Comparison of ENCODE assay signal across 8 mouse cellular contexts in genomic region chr10:81134966-81135681, GRCm38 (mm10). TPM values are rescaled to one million over a fixed set of nuclear protein-coding genes. Genes with fewer than 3 reads are reported as not detected.
DNase-seq lines count a peak whose midpoint lies in the region; ATAC-seq and TF ChIP-seq lines count a peak whose summit lies in the region.

Zbtb7a (plus strand) TSS chr10:81135220.

- no peak for TF ChIP-seq CTCF in brain, embryonic 14.5 days (IDR thresholded peaks at IDR 0.05; ENCODE audit: borderline replicate concordance, extremely low read depth, insufficient read depth, insufficient read length)
- no peak for TF ChIP-seq CTCF in forebrain, postnatal 0 days (IDR thresholded peaks at IDR 0.05; ENCODE audit: low read depth)

- peak within 1 kb of the TSS; percentile 94 for H3K9ac ChIP-seq in forebrain, postnatal 0 days
- H3K9ac ChIP-seq in hindbrain, embryonic 12.5 days: peak within 1 kb of the TSS; percentile 92

- H3K4me3 ChIP-seq in forebrain, postnatal 0 days (ENCODE audit: low read depth, low read length): peak within 1 kb of the TSS; percentile 90
- H3K4me3 ChIP-seq in hindbrain, embryonic 12.5 days: peak within 1 kb of the TSS; percentile 85
- peak within 1 kb of the TSS; percentile 67 for H3K4me3 ChIP-seq in macrophage (ENCODE audit: inconsistent target)

- ATAC-seq in forebrain, postnatal 0 days: no peak
- no peak for ATAC-seq in hindbrain, embryonic 12.5 days (ENCODE audit: low FRiP score)

- intact Hi-C loops in left cerebral cortex, postnatal 10 days (cut with DNase I): no loop called here

- no peaks in the 10 kb centered on the region for H3K9me3 ChIP-seq in forebrain, postnatal 0 days (ENCODE audit: low read length)
- no peaks in the 10 kb centered on the region for H3K9me3 ChIP-seq in hindbrain, embryonic 12.5 days (replicated peaks)

- peaks cover 19% of the 10 kb centered on the region for H3K27me3 ChIP-seq in forebrain, postnatal 0 days (ENCODE audit: insufficient read depth, low read length)
- H3K27me3 ChIP-seq in hindbrain, embryonic 12.5 days: peaks cover 48% of the 10 kb centered on the region

- peak within 1 kb of the TSS; percentile 99 for H3K4me2 ChIP-seq in forebrain, postnatal 0 days (ENCODE audit: low read depth)
- H3K4me2 ChIP-seq in hindbrain, embryonic 12.5 days (replicated peaks): peak within 1 kb of the TSS; percentile 100

- H3K27ac ChIP-seq in forebrain, postnatal 0 days (ENCODE audit: low read depth, low read length): peak within 1 kb of the TSS; percentile 96
- H3K27ac ChIP-seq in hindbrain, embryonic 12.5 days: peak within 1 kb of the TSS; percentile 97
- peak within 1 kb of the TSS; percentile 92 for H3K27ac ChIP-seq in macrophage

- WGBS in forebrain, postnatal 0 days: 4% methylated on average over 40 of the region's 41 CpGs
- WGBS in hindbrain, embryonic 12.5 days: 2% methylated on average over 40 of the region's 41 CpGs
- under 1% methylated on average over 41 of the region's 41 CpGs for WGBS in macrophage (ENCODE audit: missing documents)

- no peaks in the 10 kb centered on the region for H3K36me3 ChIP-seq in forebrain, postnatal 0 days (ENCODE audit: insufficient read depth)
- no peaks in the 10 kb centered on the region for H3K36me3 ChIP-seq in hindbrain, embryonic 12.5 days
- H3K36me3 ChIP-seq in macrophage (ENCODE audit: inconsistent target): no peaks in the 10 kb centered on the region

- peaks cover 23% of the 10 kb centered on the region for H3K79me2 ChIP-seq in macrophage (ENCODE audit: inconsistent target)

- TF ChIP-seq POLR2A in brain, embryonic 14.5 days (IDR thresholded peaks at IDR 0.05; ENCODE audit: borderline replicate concordance, extremely low read depth, insufficient read depth, insufficient read length, poor library complexity, severe bottlenecking): no peak

- peak; percentile 75 for DNase-seq in cerebellum, adult 11-12 months
- DNase-seq in cerebellum, postnatal 36 days: no peak
- DNase-seq in brain, embryonic 14.5 days (ENCODE audit: low read depth): peak; percentile 32
- no peak for DNase-seq in forebrain, postnatal 0 days
- DNase-seq in left cerebral cortex, postnatal 10 days (ENCODE audit: extremely low spot score in 1 of 2, low spot score in 2 of 2): peak in 1 of 2 experiments; percentile 72
- peak; percentile 51 to 57 for DNase-seq in spleen, postnatal 14 days (ENCODE audit: low spot score in 2 of 2)

- peaks cover 9% of the 10 kb centered on the region for H3K4me1 ChIP-seq in forebrain, postnatal 0 days (ENCODE audit: insufficient read depth)
- H3K4me1 ChIP-seq in hindbrain, embryonic 12.5 days: peaks cover 35% of the 10 kb centered on the region

RNA-seq across cellular contexts. Expression of gene Zbtb7a, which starts in this region (rescaled TPM):
- polyA plus RNA-seq in brain, embryonic 14.5 days (2012; rRNA removed): 9.2 and 12.7 TPM in 2 replicates
- 21.6 and 27.2 TPM in 2 replicates for total RNA-seq in forebrain, postnatal 0 days (2014; rRNA removed)
- 12.4 and 15.7 TPM in 2 replicates for polyA plus RNA-seq in forebrain, postnatal 0 days (2015; fragmentation: Nextera tagmentation; extraction: Ambion mirVana)
- polyA plus RNA-seq in hindbrain, embryonic 12.5 days (2016; fragmentation: Nextera tagmentation; extraction: Ambion mirVana): 17.7 and 18.2 TPM in 2 replicates
- total RNA-seq in left cerebral cortex, postnatal 10 days (2021): 10 to 100 TPM; 38.7 to 42.6 TPM
- 100 to 1,000 TPM in 6 of 26 experiments, 10 to 100 TPM in 20; 17.7 to 188 (median 75.1) TPM for total RNA-seq in macrophage (2018; cell fraction: chromatin; rRNA removed)
- total RNA-seq in macrophage (2018; cell fraction: cytosol; rRNA removed): 100 to 1,000 TPM in 4 of 26 experiments, 10 to 100 TPM in 22; 50.3 to 111 (median 83.6) TPM
- 100 to 1,000 TPM in 11 of 26 experiments, 10 to 100 TPM in 15; 39.7 to 162 (median 88.6) TPM for total RNA-seq in macrophage (2018; cell fraction: nucleus; rRNA removed)
- polyA plus RNA-seq in macrophage (2018): 48.1 to 55.4 TPM (median 52.8 TPM) in 3 replicates

Comparison
In these comparisons a context has a peak if more than half of its experiments do, and no peak if none do; other contexts are left out.
1. DNase-seq: peak in cerebellum, adult 11-12 months (single experiment), brain, embryonic 14.5 days (single experiment) and spleen, postnatal 14 days (2 of 2); none in cerebellum, postnatal 36 days (0 of 2) and forebrain, postnatal 0 days (single experiment).
2. Peak in every context shown above with its lines, with median percentiles within 50 percentile points of each other: H3K27ac ChIP-seq and H3K4me3 ChIP-seq.